ENCODE assay signal across 19 mouse cellular contexts in genomic region chr8:91669461-91670071, GRCm38 (mm10).
DNase-seq lines count a peak whose midpoint lies in the region; ATAC-seq and TF ChIP-seq lines count a peak whose summit lies in the region.
"Had no signal": no experiment of that assay in that cellular context is flagged by ENCODE, and none has a peak within 500 bp of the region (broad histone marks: within the 10 kb centered on the region; RNA-seq: fewer than 3 reads in every experiment).

No protein-coding gene starts in this region.

- H3K9me3 ChIP-seq in forebrain, embryonic 14.5 days (replicated peaks; ENCODE audit: control insufficient read depth, low read length) = no peaks in the 10 kb centered on the region
- H3K9me3 ChIP-seq in forebrain, postnatal 0 days (ENCODE audit: low read length) = no peaks in the 10 kb centered on the region
- H3K9me3 ChIP-seq in hindbrain, embryonic 12.5 days (replicated peaks) = no peaks in the 10 kb centered on the region
- no peaks in the 10 kb centered on the region for H3K9me3 ChIP-seq in hindbrain, postnatal 0 days (ENCODE audit: low read length)
- H3K9me3 ChIP-seq in ES-E14 (ENCODE audit: control insufficient read depth, insufficient read depth, low read depth, low read length) = no peaks in the 10 kb centered on the region
- H3K9me3 ChIP-seq in midbrain, embryonic 13.5 days = no peaks in the 10 kb centered on the region
- H3K9me3 ChIP-seq: embryonic facial prominence, embryonic 10.5 days; heart, embryonic 10.5 days; intestine, embryonic 15.5 days had no signal

- ATAC-seq in forebrain, embryonic 14.5 days = no peak
- ATAC-seq in forebrain, postnatal 0 days = no peak
- ATAC-seq in hindbrain, embryonic 12.5 days (ENCODE audit: low FRiP score) = no peak; the same call in 1 of the 2 replicates
- ATAC-seq in hindbrain, postnatal 0 days = no peak
- ATAC-seq in midbrain, embryonic 13.5 days = peak; percentile 70
- ATAC-seq: CD4-positive, CD25-positive, alpha-beta regulatory T cell, adult 4 months; intestine, embryonic 15.5 days had no signal

- no peak for TF ChIP-seq CTCF in forebrain, postnatal 0 days (IDR thresholded peaks at IDR 0.05; ENCODE audit: low read depth)
- no peak for TF ChIP-seq CTCF in hindbrain, postnatal 0 days (IDR thresholded peaks at IDR 0.05; ENCODE audit: low read depth)

- H3K4me3 ChIP-seq in forebrain, embryonic 14.5 days (ENCODE audit: low read depth, low read length) = no peak overlapping the region
- H3K4me3 ChIP-seq in forebrain, postnatal 0 days (ENCODE audit: low read depth, low read length) = no peak overlapping the region
- H3K4me3 ChIP-seq in hindbrain, embryonic 12.5 days = no peak overlapping the region
- no peak overlapping the region for H3K4me3 ChIP-seq in hindbrain, postnatal 0 days (ENCODE audit: low read length)
- no peak overlapping the region for H3K4me3 ChIP-seq in ES-E14 (ENCODE audit: insufficient read depth in 1 of 2, low read depth in 1 of 2, low read length in 2 of 2, poor library complexity in 1 of 2, severe bottlenecking in 1 of 2)
- no peak overlapping the region for H3K4me3 ChIP-seq in midbrain, embryonic 13.5 days (replicated peaks)
- H3K4me3 ChIP-seq: embryonic facial prominence, embryonic 10.5 days; heart, embryonic 10.5 days; intestine, embryonic 15.5 days had no signal

- H3K27ac ChIP-seq in forebrain, embryonic 14.5 days (ENCODE audit: low read depth, low read length) = no peak overlapping the region
- no peak overlapping the region for H3K27ac ChIP-seq in forebrain, postnatal 0 days (ENCODE audit: low read depth, low read length)
- H3K27ac ChIP-seq in hindbrain, embryonic 12.5 days = 0 out of 2 replicates have a peak overlapping the region, but pooled peaks have one; percentile 52
- no peak overlapping the region for H3K27ac ChIP-seq in hindbrain, postnatal 0 days
- H3K27ac ChIP-seq in ES-E14 (ENCODE audit: insufficient read depth, low read depth, low read length, poor library complexity, severe bottlenecking) = no peak overlapping the region
- peak overlapping the region; percentile 42; the same call in 1 of the 2 replicates for H3K27ac ChIP-seq in midbrain, embryonic 13.5 days
- H3K27ac ChIP-seq: embryonic facial prominence, embryonic 10.5 days; heart, embryonic 10.5 days; intestine, embryonic 15.5 days had no signal

- no peak overlapping the region for H3K4me2 ChIP-seq in forebrain, embryonic 14.5 days (ENCODE audit: low read length)
- no peak overlapping the region for H3K4me2 ChIP-seq in forebrain, postnatal 0 days (ENCODE audit: low read depth)
- H3K4me2 ChIP-seq in hindbrain, embryonic 12.5 days (replicated peaks) = no peak overlapping the region
- no peak overlapping the region for H3K4me2 ChIP-seq in hindbrain, postnatal 0 days (ENCODE audit: low read depth, low read length)
- H3K4me2 ChIP-seq in midbrain, embryonic 13.5 days (replicated peaks) = 0 out of 2 replicates have a peak overlapping the region, but pooled peaks have one; percentile 7
- H3K4me2 ChIP-seq: intestine, embryonic 15.5 days had no signal

- 35% methylated on average over 16 of the region's 16 CpGs for WGBS in forebrain, embryonic 14.5 days
- 33% methylated on average over 16 of the region's 16 CpGs for WGBS in forebrain, postnatal 0 days
- 69% methylated on average over 16 of the region's 16 CpGs for WGBS in hindbrain, embryonic 12.5 days
- 54% methylated on average over 16 of the region's 16 CpGs for WGBS in hindbrain, postnatal 0 days
- 27% methylated on average over 16 of the region's 16 CpGs for WGBS in midbrain, embryonic 13.5 days

- no peaks in the 10 kb centered on the region for H3K36me3 ChIP-seq in forebrain, embryonic 14.5 days (ENCODE audit: control insufficient read depth, insufficient read depth, low read length)
- peaks cover 4% of the 10 kb centered on the region; the same call in 1 of the 2 replicates for H3K36me3 ChIP-seq in forebrain, postnatal 0 days (ENCODE audit: insufficient read depth)
- no peaks in the 10 kb centered on the region for H3K36me3 ChIP-seq in hindbrain, embryonic 12.5 days
- H3K36me3 ChIP-seq in hindbrain, postnatal 0 days (ENCODE audit: insufficient read depth, low read length) = no peaks in the 10 kb centered on the region
- H3K36me3 ChIP-seq in ES-E14 (ENCODE audit: control insufficient read depth, insufficient read depth, low read length, poor library complexity, severe bottlenecking) = no peaks in the 10 kb centered on the region
- H3K36me3 ChIP-seq in midbrain, embryonic 13.5 days = no peaks in the 10 kb centered on the region
- H3K36me3 ChIP-seq: intestine, embryonic 15.5 days had no signal

- in situ Hi-C loops in ES-E14 (cut with MboI; ENCODE audit: low sequenced_read_pairs in 2 of 2, unreplicated experiment in 2 of 2) = no loop called here

- peaks cover 7% of the 10 kb centered on the region; the same call in 1 of the 2 replicates for H3K4me1 ChIP-seq in forebrain, embryonic 14.5 days (ENCODE audit: control insufficient read depth, insufficient read depth, low read length)
- no peaks in the 10 kb centered on the region for H3K4me1 ChIP-seq in forebrain, postnatal 0 days (ENCODE audit: insufficient read depth)
- H3K4me1 ChIP-seq in hindbrain, embryonic 12.5 days = peaks cover 19% of the 10 kb centered on the region
- H3K4me1 ChIP-seq in hindbrain, postnatal 0 days (ENCODE audit: insufficient read depth, low read length) = no peaks in the 10 kb centered on the region
- H3K4me1 ChIP-seq in ES-E14 (ENCODE audit: control insufficient read depth in 2 of 2, insufficient read depth in 2 of 2, low read length in 2 of 2, poor library complexity in 1 of 2) = no peaks in the 10 kb centered on the region; a peak in 1 of 4 replicates
- peaks cover 47% of the 10 kb centered on the region for H3K4me1 ChIP-seq in midbrain, embryonic 13.5 days (replicated peaks)

- no peak overlapping the region for H3K9ac ChIP-seq in forebrain, embryonic 14.5 days (ENCODE audit: low read length)
- no peak overlapping the region for H3K9ac ChIP-seq in forebrain, postnatal 0 days
- no peak overlapping the region for H3K9ac ChIP-seq in hindbrain, embryonic 12.5 days
- H3K9ac ChIP-seq in hindbrain, postnatal 0 days (replicated peaks; ENCODE audit: low read length) = no peak overlapping the region
- no peak overlapping the region for H3K9ac ChIP-seq in ES-E14 (ENCODE audit: insufficient read depth, low read depth, low read length, poor library complexity, severe bottlenecking)
- H3K9ac ChIP-seq in midbrain, embryonic 13.5 days (replicated peaks) = no peak overlapping the region
- H3K9ac ChIP-seq: intestine, embryonic 15.5 days had no signal

- DNase-seq in forebrain, embryonic 14.5 days (ENCODE audit: low spot score) = peak; percentile 68
- no peak for DNase-seq in forebrain, postnatal 0 days
- no peak for DNase-seq in hindbrain, postnatal 0 days (ENCODE audit: low spot score)
- DNase-seq in ES-E14 (ENCODE audit: low read depth, low spot score) = no peak
- DNase-seq in layer of hippocampus, adult 11-12 months (ENCODE audit: low spot score) = no peak
- DNase-seq in spleen, postnatal 4 days (ENCODE audit: low spot score in 2 of 2) = no peak
- DNase-seq: adrenal gland, postnatal 25 days; B cell, adult 2 months; cerebellum, adult 2 months; gastrocnemius, postnatal 36 days; heart, adult 11 months; heart, postnatal 10 days; heart, postnatal 4 days had no signal

- H3K27me3 ChIP-seq in forebrain, embryonic 14.5 days (replicated peaks; ENCODE audit: control insufficient read depth, insufficient read depth, low read length) = no peaks in the 10 kb centered on the region
- no peaks in the 10 kb centered on the region; the same call in 1 of the 2 replicates for H3K27me3 ChIP-seq in forebrain, postnatal 0 days (ENCODE audit: insufficient read depth, low read length)
- peaks cover 3% of the 10 kb centered on the region; the same call in 1 of the 2 replicates for H3K27me3 ChIP-seq in hindbrain, embryonic 12.5 days
- no peaks in the 10 kb centered on the region for H3K27me3 ChIP-seq in hindbrain, postnatal 0 days (ENCODE audit: insufficient read depth, low read length)
- H3K27me3 ChIP-seq in midbrain, embryonic 13.5 days = peaks cover 51% of the 10 kb centered on the region
- H3K27me3 ChIP-seq: intestine, embryonic 15.5 days had no signal

TF ChIP-seq in ES-E14, 5 proteins besides CTCF, POLR2A, EP300 and RAD21:
- TF ChIP-seq ZNF384 (IDR thresholded peaks at IDR 0.05; ENCODE audit: low read depth, low read length) = 0 out of 2 replicates have a peak, but pooled peaks have one; percentile 18
- TF ChIP-seq HCFC1 (IDR thresholded peaks at IDR 0.05; ENCODE audit: borderline replicate concordance, insufficient read depth, low read length) = no peak

Comparison
In these comparisons a context has a peak if more than half of its experiments do, and no peak if none do; other contexts are left out.
1. H3K27ac ChIP-seq: peak in hindbrain, embryonic 12.5 days (single experiment) and midbrain, embryonic 13.5 days (single experiment); none in forebrain, embryonic 14.5 days (single experiment), forebrain, postnatal 0 days (single experiment), hindbrain, postnatal 0 days (single experiment) and ES-E14 (single experiment).